Mouse (Mus musculus) retina, adult 2 months (tissue): ENCODE measurements around the gene Hist2h2ab.
"Not testable (repeated sequence)": the region's sequence is repeated elsewhere in the genome, so short reads cannot be mapped to it uniquely, and the experiment has no call there.

ENCODE experiments used
- DNase-seq: peaks from one replicate; pipeline ENCODE4 v3.0.0-alpha.2; 2012; ENCODE audit warnings: low read depth, low spot score

The Hist2h2ab gene

DNA sequence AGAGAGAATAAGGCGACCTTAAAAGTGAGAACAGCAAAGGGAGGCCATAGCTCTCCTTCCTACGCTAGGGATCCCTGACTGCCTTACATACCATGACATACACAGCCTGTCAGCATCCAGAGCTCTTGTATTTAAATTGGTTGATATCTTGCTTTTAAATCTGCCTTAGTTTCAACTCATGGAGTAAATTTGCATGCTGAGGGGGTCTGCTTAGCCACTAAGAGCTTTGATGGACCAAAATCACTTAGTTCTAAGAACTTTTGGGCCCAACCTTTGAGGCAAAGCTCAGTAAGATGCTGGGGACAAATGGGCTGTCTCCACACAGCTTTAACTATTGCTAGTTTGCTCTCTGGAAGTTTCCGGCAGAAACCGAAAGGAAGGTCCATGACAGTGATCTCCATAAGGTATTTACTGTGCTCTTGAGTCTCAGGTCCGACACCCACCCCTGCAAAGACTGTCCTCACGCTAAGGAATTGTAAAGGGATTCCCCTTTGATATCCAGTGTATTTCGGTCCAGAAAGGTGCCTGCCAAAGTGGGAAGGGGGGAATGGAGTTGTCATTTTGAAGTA lies 17.8 kb downstream of the Hist2h2ab start:
- DNase-seq, result no peak

DNA sequence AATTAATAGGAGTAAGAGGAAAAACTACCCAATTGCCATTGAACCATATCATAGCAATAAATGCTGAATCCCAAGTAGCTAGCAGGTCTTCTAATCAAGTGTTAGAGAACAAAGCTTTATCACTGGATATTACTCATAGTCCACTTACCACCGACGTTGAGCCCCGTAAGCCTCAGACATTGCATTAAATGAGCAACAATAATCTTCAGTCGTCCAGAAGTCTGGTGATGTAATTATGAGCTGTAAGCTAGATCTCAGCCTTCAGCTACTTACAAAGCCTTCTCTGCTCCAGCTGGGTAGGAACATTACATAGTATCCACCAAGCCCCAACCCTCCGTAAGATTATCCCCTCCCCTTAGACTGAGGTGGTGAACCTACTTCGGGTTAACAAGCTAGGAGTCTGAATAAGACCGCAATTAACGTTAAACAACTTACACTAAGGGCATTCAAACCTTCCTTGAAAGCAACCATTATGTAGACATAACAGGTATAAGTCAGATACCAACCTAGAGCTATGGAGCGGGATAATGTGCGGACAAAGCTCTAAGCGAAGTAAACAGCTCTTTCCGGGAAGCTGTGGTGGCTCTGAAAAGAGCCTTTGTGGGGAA lies 18.3 kb downstream of the Hist2h2ab start:
- DNase-seq, result no peak

DNA sequence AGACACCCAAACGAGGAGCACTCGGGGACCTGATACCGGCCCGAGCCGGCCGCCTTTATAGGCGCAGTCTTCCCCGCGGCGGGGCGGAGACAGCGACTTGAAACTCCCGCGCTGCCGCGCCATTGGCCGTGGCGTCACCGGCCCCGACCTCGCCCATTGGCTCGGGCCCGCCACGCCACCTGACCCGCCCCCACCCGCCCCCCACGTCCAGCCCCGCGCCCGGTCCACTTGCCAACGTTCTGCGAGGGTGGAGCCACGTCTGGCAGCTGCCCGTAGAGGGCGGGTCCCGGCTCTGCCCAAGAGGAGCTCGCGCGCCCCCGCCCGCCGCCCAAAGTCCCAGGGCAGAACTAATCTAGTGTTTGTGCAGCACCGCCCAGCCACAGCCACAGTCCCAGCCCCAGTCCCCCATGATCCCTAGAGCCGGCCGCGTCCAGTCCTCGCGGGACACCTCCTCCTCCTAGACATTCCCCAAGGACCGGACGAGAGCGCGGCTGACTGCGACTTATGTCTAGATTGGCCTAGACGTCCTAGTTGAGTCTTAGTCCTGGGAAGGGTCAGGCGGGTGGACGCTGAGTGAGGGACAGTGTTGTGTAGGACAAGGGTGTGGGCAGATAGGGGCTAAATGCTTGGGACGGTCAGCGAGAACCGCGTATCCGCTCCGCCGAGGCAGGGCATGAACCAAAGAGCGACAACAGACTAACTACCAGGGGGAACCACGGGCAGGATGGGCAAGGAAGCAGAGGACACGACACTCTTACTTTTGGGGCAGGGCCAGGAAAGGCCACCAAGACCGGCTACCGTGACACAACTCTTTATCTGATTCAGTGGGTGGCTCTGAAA lies 19.5 kb downstream of the Hist2h2ab start, which contains the start of gene Hist2h3c2:
Hist2h3c2 (minus strand) TSS at position 174 of the 840 bp plus-strand sequence.
- not testable (repeated sequence) for DNase-seq

DNA sequence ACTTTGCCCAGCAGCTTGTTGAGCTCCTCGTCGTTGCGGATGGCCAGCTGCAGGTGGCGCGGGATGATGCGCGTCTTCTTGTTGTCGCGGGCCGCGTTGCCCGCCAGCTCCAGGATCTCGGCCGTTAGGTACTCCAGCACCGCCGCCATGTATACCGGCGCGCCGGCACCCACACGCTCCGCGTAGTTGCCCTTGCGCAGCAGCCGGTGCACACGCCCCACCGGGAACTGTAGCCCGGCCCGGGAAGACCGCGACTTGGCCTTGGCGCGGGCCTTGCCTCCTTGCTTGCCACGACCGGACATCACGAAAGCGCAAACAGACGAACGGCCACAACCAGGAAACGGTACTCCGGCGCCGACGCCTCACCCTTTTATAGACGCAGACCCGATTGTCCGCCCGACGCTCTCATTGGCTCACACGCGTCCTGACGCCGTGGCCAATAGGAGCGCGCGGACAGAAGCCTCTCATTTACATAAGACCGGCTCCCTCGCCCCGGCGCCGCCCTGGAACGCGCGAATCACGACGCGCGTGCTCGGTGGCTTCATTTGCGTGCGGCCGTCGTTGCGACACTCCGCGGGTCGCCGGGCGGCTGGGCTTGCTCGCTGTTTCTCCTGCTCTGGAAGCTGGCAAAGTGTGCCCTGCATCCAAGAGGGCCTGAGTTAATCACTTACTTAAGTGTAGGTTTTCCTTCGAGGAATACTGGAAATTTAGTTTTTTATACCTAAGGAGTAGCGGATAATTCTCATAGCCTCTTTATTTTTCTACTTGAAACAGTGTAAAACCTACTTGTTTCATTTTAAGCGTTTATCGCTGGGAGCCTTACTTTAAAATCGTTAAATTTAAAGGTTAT lies 20.5 kb downstream of the Hist2h2ab start, which contains the start of gene Hist2h2aa2:
Hist2h2aa2 (minus strand) TSS at position 328 of the 850 bp plus-strand sequence.
- DNase-seq, result peak; percentile 38

DNA sequence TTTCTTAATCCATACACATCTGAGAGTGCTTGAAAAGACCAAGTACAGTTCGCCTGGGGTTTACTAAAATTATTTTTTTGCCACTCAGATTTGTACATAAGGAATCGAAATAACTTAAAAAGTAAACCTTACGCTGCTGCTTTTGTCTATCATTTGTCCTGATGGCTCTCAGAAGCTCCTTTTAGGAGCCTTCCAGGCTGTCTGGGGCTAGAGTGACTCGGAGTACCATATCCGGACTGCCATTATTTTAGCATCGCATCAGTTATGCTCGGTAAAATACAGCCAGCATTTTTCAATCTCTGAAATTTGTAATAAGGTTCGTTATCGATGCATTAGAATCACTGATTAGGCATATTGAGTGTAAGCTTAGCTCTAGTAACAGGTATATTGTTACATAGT lies 21.1 kb downstream of the Hist2h2ab start:
- DNase-seq, result no peak

DNA sequence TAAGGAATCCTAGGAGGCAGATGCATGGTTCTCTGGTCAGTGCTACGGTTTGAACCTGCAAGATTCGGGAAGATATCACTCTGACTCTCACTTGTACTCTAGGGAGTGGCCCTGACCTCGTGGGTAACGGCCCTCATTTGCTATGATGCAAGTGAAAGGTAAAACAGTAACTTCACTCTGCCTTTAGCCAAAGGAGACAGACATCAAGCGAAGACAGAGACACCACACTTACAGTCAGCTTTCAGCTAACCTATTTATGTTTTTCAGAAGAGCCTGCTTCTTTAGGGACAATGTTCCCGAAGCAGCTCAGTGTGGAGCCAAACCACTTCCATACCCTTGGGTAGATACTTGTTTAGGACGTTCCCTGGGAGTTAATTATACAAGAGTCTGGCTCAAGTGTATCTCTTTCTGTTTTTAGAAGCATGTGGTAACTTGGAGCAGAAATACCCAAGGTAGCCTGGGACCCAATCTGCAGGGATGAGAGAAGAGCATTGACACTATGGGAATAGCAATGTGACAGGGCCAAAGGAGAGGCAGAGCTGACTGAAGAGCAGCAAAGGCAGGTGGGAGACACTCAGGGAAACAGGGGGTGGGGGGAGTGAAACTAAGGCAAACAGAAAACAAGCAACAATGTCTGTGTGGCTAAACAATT lies 24.4 kb downstream of the Hist2h2ab start:
- DNase-seq, result no peak

DNA sequence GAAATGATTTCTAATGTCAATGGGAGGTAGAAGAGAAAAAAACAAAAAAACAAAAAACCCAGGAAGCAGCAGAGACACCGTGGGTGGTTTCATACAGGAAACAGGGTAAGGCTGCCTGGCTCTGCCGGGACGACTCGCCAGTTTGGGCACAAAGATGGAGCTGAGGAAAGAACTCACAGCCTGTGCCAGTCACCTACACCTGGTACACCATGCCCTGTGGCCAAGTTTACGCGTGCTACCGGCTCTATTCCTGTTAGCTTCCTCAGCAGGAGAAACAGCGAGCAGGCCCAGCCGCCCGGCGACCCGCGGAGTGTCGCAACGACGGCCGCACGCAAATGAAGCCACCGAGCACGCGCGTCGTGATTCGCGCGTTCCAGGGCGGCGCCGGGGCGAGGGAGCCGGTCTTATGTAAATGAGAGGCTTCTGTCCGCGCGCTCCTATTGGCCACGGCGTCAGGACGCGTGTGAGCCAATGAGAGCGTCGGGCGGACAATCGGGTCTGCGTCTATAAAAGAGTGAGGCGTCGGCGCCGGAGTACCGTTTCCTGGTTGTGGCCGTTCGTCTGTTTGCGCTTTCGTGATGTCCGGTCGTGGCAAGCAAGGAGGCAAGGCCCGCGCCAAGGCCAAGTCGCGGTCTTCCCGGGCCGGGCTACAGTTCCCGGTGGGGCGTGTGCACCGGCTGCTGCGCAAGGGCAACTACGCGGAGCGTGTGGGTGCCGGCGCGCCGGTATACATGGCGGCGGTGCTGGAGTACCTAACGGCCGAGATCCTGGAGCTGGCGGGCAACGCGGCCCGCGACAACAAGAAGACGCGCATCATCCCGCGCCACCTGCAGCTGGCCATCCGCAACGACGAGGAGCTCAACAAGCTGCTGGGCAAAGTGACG lies 25.6 kb downstream of the Hist2h2ab start, which contains the start of gene Hist2h2aa1:
Hist2h2aa1 (plus strand) TSS at position 495 of the 884 bp plus-strand sequence.
- not testable (repeated sequence) for DNase-seq

DNA sequence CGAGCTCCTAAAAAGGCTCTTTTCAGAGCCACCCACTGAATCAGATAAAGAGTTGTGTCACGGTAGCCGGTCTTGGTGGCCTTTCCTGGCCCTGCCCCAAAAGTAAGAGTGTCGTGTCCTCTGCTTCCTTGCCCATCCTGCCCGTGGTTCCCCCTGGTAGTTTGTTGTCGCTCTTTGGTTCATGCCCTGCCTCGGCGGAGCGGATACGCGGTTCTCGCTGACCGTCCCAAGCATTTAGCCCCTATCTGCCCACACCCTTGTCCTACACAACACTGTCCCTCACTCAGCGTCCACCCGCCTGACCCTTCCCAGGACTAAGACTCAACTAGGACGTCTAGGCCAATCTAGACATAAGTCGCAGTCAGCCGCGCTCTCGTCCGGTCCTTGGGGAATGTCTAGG lies 26.4 kb downstream of the Hist2h2ab start:
- not testable (repeated sequence) for DNase-seq

DNA sequence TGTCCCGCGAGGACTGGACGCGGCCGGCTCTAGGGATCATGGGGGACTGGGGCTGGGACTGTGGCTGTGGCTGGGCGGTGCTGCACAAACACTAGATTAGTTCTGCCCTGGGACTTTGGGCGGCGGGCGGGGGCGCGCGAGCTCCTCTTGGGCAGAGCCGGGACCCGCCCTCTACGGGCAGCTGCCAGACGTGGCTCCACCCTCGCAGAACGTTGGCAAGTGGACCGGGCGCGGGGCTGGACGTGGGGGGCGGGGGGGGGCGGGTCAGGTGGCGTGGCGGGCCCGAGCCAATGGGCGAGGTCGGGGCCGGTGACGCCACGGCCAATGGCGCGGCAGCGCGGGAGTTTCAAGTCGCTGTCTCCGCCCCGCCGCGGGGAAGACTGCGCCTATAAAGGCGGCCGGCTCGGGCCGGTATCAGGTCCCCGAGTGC lies 26.8 kb downstream of the Hist2h2ab start, which contains the start of gene Hist2h3c1:
Hist2h3c1 (plus strand) TSS at position 259 of the 430 bp plus-strand sequence.
- DNase-seq, result not testable (repeated sequence)

DNA sequence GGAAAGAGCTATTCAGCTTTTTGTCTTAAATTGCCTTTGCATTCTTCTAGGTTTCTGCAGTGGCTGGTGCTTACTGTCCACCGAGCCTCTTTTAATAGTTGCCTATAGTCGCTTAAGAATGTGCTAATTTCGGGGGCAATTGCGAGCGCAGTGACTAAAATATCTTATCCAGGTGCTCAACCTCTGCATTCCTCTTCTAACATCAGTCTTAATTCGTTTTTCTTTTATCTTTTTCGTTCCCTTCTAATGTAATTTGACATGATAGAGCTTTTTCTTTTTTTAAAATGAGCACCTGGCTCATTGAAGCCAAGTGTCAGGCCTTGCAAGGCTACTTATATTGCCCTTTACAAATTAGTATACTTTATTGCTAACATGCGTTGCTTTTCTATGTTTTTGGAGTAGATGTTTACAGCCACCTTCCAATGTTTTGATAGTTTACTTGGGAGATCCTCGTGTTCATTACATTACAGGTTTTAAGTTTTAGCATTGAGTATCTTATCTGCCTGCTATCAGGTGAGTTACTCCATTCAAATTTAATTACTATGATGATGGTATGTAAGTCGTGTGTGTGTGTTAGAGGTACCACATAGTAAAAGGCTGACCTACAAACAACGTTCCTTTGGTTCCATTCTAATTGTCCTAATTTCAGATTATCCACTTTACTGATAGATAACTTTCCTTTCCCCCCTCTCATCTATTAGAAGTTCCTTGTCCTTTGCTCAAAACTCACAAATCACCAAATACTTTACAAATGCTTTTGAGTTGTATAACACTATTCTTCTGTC lies 27.9 kb downstream of the Hist2h2ab start:
- no peak for DNase-seq

DNA sequence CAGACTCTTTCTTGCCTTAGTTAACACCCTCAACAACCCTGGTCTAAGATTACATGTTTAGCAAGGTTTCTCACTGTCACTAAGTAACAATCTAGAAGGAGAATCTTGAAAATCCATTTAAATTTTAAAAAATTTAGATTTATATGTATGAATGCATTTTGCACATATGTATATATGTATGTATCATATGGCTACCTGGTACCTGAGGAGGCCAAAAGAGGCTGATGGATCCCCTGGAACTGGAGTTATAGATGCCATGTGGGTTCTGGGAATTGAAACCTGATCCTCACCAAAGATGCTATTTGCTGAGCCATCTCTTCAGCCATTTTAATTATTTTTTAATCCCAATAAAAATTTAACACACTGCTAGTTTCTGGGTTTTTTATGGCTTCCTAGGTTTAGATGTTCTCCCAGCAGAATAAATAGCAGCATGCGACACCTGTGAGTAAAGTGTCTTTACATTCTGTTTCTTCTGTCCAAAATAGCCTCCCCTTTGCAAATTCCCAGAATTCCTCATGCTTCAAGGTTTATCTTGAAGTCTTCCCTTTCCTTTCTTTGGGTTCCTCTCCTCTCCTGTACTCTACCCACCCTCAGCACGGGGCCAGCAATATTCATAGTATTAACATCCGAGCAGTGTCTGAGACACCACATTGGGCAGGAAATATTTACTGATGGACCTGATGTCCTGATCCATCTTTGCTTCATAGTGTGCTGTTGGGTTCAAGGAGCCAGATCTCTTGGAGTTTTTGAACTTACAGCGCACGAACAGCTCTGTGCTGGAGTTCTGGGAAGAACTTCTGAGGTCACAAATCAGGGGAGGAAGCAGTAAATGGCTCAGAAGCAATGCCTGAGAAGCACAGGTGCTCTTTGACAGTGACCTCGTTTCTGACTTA lies 28.7 kb downstream of the Hist2h2ab start:
- DNase-seq, result no peak

DNA sequence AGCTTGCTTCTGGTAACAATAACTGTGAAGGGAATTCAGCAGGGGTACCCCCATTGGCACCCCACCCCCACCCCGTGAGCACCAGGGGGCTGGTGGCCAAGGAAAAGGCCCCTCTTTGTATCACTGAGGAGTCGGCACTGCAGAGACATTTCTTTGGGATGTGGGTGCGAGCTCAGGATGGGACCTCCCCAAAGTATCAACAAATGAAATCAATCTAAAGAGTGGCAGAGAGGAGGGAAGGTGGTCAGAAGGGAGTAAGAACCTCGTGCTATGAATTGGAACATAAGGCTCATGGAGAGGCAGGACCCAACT lies 29.3 kb downstream of the Hist2h2ab start:
- DNase-seq, result no peak

DNA sequence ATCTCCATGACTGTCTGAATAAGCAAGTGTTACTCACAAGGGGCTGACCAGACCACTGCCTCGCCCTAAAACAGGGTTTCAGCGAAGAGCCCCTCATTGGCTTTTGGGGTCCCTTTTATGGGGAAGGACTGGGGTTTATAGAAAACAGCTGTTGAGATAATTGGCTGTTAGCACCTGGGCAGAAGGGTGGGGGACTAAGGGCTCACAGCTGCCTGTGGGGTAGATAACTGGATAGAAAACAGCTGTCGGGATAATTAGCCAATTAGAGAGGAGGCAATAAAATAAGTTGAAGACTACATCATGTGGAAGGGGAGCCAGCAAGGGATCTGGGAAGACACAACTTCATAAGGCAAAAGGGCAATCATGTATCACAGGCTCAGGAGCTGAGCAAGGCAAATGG lies 31.2 kb downstream of the Hist2h2ab start:
- no peak for DNase-seq

DNA sequence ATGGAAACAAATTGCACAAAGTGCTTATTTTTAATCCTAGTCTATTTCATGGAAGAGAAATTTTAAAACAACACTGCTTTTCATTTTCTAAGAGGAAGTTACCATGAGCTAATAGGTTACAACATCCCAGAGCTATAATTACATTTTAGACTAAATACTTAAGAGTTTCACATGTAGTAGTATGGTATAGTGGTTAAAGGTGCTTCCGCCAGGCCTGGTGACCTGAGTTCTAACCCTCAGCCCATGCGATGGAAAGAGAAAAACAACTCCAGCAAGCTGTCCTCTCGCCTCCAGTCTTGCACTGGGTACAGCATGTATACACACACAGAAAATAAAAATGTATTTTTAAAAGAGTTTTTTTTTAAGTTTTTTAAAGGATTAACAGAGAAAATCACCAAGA lies 32.1 kb downstream of the Hist2h2ab start:
- DNase-seq, result no peak

DNA sequence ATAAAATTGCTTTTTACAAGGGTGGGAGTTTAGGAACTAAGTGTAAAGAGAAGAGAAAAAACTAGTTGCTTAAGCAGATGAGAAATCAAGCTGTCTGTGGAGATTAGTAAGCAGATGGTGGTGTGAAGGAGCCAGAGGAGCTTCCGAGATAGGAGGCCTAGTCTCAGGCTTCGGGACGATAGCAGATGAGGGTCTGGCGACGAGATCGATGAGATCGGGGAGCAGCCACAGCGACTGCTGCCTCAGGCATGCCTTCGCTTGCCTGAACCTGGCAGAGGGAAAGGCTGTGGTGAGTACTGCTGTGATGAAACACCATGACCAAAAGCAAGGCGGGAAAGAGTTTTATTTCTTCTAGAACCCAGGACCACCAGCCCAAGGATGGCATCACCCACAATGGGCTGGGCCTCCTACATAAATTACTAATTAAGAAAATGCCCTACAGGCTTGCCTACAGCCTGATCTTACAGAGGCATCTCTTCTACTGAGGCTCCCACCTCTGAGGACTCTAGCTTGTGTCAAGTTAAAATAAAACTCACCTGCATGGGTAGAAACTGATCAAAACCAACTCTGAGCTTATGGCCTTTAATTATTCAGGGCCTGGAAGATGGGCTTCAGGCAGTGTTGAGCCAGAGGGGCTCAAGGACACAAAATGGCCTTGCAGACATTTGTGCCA lies 35.2 kb downstream of the Hist2h2ab start:
- DNase-seq, result no peak

DNA sequence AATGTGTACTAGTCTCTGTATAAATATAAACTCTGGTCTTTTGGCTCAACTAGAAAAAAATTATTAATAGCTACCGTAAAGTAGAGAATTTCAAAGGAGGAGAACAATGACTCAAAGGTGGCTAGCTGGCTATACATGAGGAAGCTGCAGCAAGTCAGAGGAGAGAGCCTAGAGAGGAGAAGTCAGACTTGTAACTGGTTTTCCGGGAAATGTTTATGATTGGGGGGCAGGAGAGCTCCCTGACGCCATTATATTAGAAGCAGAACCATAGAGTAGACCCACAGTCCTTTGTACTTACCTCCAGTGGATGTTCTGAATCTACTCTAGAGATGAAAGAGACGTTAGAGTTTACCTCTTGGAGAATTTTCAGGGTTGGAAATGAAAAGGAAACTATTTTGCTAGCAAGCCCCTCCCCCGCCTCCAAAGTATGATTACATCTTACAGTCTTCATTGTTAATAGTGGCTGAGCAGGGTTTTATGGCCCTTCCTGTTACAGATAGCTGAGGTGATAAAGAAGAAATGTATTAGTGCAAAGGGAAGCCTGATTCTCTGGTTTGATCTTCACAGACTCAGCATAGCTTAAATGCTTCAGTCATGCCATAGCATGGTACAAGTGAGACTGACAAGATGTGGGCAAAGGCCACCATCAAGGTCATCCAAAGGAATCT lies 36.4 kb downstream of the Hist2h2ab start:
- no peak for DNase-seq

DNA sequence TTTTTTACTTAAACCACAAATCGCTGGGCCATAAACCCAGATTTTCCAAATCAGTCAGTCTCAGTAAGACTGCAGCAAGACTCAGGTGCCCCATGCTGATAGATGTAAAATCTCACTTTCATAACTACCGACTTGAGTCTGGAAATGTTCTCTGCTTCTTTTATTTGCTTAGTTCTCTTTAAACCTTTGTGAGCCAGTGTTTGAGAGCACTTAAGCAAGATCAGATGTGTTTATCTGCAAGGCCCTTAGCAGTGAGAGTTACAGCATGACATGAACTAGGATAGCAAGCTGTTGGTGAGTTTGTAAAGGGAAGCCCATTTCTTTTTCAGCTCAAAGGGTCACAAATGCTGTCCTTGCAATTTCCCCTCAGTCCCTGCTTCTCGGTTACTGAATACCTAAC lies 37.5 kb downstream of the Hist2h2ab start:
- no peak for DNase-seq
